Mouse (Mus musculus) liver, adult (tissue): ENCODE measurements around the gene Slc6a9.

Experiments used
- GATA4 ChIP-seq: IDR thresholded peaks from 2 replicates; pipeline ENCODE4 v1.6.1; 2014; ENCODE audit warnings: mild to moderate bottlenecking, low read length; ENCODE audit not compliant: insufficient replicate concordance

Slc6a9 gene

DNA sequence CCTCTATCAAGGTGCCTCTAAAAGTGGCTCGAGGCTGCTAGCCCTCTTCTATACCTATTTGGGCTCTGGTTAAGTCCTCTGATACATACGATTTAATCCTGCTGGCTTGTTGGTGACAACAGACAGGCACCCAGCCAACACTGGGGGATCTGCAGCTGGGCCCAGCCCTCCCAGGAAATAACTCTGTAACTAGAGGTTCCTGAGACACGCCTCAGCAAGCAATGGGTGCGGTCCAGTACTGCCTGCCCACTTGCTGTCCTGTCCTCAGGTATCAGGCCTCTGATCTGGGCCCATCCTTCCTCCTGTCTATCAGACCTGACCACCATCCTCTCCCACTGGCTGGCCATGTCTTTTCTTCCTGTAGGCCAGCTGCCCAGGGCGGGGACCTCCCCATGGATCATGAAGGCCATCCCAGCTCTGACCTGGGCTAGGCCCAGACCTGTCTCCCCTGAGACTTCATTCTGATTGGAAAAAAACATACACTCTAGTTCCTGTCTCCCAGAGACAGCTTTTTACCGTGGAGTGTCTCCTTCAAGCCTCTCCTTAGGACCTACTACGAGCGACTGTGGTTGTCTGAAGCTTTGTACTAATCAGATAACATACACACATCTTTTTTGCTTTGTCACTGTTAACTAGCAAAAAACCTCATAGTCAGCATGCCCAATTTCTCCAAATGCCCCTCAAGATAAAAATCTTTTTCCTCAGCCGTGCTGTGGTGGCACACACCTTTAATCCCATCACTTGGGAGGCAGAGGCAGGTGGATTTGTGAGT lies 2.2 kb upstream of the Slc6a9 start:
- no peak for TF ChIP-seq GATA4

DNA sequence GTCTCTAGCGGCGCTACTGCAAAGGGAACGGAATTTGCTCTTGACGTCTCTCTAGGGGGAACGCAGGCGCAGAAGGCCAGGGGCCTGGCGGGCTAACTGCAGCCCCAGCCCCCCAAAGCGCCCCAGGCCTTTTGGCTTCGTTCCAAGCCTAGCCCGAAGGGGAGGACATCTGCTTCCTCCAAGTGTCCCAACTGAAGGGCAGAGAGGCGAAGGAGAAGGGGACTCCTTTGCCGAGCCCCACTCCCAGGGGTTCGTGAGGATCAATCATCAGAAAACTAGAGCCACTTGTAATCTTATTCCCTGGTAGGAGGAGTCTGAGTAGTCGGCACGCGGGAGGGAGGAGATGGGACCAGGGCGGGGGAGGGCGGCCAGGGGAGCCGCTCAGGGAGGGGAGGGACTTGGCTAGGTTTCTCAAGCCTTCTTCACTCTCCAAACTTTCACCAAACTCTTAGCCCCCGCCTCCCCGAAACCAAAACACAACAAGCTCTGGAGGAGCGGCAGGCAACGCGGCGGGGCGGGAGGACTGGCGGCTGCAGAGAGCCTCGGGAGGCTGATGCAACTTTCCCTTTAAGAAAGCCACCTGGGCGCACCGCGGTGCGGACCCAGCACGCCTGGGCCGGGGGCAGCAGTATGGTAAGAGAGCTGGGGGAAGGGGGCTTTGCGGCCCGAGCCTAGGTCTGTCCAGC lies 682 bp downstream of the Slc6a9 start:
- no peak for TF ChIP-seq GATA4

DNA sequence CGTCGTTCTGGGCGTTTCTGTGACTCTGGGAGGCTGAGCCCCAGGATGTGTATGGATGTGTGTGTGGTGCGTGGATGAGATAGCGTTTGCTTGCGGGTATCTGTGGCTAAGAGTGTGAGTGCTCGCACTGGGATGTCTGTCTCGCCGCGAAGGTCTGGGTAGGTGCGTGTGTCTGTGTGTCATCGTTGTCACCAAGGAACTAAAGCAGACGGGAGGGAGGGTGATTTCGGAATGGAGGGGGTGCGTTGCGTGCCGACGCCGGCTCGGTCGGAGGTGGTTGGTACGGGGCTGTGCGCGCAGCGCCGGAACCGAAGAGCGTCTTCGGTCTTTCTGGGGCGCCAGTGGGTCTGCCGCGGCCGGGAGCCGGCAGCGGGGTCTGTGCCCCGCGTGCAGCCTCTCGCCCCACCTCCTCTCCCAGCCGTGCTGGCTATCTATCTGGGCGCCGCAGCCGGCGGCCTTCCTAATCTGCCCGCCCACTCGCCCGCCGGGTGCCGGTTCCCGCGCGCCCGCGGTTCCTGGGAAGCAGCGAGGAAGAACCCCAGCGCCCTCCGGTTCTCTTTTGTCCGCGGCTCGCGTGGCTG lies 1.3 kb downstream of the Slc6a9 start:
- no peak for TF ChIP-seq GATA4

DNA sequence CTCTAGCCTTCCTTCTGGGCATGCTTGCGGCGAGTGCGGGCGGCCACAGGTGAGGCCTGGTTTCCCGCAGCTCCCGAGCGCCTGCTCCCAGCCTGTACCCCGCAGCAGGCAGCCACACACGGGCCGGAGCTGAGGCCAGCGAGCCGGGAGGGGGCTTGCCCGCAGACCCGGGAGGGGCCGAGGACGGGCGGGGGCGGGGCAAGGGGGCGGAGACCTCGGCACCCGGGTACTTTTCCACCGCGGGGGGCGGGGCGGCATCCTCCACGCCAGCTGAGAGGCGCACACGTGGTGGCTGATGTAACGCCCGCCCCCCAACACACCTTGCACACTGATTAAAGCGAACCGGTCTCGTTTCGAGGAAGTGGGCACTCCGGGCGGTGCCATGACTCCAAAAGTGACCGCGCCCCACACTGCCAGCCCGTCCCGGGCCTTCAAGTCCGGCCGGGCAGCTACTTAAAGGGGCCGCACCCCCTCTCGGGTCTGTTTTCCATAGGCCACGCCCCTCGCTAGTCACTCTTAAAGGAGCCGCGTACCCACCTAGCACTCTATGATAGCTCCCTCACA lies 2.0 kb downstream of the Slc6a9 start:
- TF ChIP-seq GATA4 = peak; percentile 20; the same call in 1 of the 2 replicates

DNA sequence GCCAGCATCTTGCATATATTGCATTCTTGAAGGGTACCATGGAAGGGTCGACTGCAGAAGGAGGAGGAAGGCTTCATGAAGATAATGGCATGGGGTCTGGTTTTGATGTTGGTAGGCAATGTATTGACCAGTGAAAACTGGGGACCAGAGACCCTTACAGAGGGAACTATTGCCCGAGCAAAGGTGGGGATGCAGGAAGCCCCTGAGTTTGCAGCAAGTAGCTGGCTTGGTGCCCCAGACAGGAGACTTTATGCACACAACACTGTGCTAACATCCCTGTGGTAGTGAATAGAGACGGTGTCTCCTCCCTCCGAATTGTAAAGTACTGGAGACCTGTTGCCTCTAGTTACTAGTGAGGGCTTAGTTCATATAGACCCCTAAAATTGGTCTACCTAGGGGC lies 3.0 kb downstream of the Slc6a9 start:
- TF ChIP-seq GATA4 = no peak

DNA sequence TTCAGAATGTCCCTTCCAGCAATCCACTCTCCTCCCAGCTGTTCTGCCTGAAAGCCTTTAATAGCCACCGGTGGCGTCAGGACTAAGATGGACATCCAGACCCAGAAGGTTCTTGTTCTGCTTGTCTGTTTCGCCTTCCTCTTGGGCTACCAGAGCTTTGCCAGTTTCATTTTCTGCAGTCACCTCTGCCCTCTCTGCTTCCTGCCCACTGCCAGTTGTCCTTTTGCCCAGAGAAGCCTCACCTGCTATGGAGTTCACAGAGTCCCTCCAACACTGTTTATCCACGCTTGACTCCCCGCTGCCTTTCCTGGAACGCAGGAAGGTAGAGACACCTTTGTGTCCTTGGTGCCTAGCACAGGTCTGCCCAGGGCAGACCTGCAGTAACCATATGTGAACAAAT lies 5.1 kb downstream of the Slc6a9 start:
- TF ChIP-seq GATA4 = no peak

DNA sequence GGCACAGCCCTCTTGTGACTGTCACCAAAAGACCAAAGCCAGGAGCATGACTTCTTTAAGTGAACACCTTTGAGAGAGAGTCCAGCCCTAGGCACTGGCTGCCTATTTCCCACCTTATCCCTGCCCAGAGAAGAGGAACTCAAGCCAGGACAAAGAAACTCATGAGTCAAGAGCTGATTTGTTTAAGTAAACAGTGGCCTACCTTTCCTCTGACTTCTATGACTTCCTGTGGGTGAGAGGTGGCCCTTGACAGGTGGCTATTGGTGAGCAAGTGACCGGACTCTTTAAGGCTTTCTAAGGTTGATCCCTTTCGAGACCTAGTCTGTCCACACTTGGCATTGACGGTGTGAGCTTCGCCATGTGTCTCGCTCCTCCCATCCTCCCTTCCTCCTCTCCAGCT lies 6.5 kb downstream of the Slc6a9 start:
- no peak for TF ChIP-seq GATA4

DNA sequence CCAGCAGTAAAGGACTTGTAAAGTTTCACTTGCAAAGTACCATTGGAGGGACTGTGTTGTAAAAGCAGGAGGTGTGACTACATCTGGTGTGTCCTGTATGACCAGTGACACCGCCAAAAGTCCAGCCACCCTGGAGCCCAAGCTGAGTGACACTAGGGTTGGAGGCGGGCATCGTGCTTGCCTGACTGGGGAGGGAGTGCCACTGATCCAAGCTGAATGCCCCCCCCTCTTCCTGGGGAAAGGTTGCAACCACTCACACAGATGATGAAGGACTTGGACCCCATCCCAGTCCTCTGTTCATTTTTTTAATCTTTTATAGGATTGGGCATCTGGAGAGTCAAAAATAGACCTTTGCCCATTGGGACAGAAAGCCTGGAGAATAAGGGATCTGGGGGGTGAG lies 7.3 kb downstream of the Slc6a9 start:
- no peak for TF ChIP-seq GATA4

DNA sequence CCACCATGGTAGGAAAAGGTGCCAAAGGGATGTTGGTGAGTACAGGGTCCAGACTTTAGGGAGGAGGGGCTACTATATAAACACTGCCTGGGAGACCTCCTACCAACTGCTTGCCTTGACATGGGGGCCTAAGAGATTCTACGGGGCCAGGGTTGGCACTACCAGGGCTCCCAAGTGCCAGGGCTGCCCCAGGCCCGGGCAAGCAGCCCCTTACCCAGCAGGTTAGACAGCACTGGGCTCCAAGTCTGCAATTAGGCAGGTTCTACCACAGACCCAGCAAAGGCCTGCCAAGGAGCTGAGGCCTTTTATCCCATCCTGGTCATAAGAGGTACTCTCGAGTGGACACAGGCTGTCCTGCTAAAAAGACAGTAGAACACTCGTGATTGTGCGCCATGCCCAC lies 8.8 kb downstream of the Slc6a9 start:
- no peak for TF ChIP-seq GATA4

DNA sequence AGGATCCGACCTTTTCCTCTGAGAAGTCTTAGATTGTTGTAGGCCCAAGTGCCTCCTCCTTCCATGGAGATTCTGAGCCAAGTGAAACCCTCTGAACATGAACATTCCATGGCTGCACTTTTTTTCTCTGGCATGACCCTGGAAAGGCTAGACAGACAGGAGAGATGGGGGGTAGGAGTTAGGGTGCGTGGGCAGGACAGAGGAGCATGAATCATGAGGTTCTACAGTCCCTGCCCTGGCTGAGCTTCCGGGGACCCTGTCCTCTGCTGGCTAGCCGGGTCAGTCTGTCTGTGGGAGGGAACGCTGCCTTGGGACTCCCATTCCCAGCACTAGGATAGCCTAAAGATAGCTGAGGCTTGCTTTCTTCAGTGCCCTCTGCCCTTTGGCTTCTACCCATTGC lies 10.2 kb downstream of the Slc6a9 start:
- TF ChIP-seq GATA4 = no peak

DNA sequence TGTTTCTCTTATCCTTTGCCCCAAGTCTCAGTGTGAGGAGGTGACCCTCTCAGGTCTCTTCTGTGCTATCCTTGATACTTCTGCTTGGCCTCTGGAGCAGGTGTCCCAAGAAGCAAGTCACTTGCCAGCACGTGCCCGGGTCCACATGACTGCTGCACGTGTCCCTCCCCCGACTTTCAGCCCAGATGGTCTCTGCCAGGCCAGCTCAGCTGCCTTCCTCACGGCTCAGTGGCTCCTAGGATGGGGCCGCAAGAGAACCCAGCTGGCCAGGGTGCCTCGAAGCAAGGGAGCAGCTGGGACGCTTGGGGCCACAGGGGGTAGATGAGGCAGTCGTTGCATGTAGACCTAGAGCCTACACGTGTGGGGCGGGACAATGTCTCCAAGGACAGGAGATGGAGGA lies 11.0 kb downstream of the Slc6a9 start:
- TF ChIP-seq GATA4 = no peak

DNA sequence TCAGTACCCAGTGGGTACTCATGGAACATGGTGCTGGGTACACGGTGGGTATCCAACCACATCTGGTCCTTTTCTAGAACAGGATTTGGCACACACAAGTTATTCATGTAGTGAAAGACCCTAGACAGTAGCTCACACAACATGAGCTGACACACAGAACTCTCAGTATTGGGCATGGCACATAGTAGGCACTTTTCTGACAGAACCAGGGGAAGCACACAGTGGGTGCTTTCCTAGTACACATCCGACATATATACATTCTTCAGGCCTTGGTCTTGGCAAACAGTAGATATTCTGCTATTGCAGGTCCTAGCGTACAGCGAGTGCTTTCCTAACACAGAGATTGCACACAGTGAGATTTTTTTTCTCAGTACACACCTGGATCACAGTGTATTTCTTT lies 12.0 kb downstream of the Slc6a9 start:
- no peak for TF ChIP-seq GATA4

DNA sequence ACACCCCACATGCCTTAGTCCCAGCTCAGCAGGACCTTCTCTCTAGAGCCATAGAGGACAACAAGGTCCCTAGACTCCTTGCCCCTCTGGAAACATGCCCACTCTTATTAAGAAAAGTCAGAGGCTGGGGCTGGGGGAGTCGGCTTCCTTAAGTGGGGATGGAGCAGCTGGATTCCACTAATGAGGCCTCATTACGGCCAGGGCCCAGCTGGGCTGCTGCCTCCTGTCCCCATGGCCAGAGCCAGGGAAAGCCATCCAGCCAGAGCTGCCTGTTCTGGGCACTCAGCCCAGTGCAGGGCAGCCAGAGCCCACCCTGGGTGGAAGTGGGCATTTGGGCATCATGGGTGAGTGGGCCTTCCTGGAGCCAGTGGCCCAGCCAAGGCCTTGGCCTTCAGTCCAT lies 12.7 kb downstream of the Slc6a9 start:
- TF ChIP-seq GATA4 = no peak

DNA sequence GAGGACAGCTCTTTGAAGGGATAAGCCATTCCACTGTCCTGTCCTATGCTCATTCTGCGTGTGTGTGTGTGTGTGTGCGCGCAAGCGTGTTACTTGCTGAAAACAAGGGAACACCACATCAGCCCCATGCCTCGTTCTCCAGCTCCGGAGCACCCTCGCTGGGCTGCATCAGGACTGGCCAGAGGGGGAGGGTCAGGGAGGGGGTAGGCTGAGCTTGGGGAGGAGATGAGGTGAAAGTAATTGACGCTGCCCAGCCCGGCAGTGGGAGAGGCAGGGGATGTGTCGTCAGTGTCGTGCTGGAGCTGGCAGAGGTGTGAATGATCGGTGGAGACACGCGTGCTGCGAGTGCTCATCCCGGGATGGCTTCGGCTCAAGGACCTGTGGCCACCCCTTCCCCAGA lies 14.8 kb downstream of the Slc6a9 start:
- no peak for TF ChIP-seq GATA4

DNA sequence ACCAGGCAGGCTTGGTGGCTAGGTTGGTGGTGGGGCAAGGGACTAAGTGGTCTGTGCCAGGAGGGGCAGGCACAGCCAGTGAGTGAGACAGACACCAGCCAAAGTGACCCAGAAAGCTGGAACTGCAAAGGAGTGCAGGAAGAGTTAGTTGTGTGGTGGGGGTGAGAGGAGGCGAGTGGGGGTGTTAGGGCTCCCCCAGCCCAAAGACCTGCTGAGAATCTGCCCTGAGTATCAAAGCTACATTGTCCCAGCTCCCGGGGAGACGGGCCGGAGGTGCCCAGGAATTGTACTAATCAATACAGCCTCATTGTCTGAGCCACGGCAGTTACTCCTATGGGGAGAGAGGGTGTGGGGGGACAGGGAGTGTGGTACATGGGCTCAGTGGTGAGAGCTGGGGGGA lies 15.2 kb downstream of the Slc6a9 start:
- no peak for TF ChIP-seq GATA4

DNA sequence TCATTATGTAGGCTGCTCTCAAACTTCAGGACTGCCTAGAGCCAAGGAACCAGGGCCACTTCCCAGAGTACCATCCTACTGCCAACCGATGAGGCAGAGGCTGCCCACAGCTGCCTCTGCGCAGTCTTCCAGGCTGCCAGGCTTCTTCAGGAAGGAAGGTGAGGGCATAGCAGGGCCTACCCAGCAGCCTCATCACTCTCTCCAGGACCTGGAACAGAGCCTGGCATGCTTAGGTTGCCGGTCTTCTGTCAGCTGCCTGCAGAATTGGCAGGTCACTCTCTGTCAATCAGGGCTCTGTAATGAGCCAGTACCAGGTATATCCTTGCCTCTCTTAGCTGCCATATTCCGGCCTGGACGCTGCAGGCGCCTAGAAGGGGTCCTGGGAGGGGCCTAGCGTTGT lies 15.9 kb downstream of the Slc6a9 start:
- no peak for TF ChIP-seq GATA4
